Mouse (Mus musculus) cerebellum, adult 2 months (tissue): ENCODE results near the gene Armcx6.

Experiments
- CTCF ChIP-seq: fragments of 200-500 bp; IDR thresholded peaks from 2 replicates; pipeline ENCODE4 v1.5.1; 2011; ENCODE audit warnings: low read depth, mild to moderate bottlenecking, control low read depth, low read length, moderate library complexity, borderline replicate concordance; ENCODE audit not compliant: insufficient read depth
- POLR2A ChIP-seq: fragments of 200-500 bp; IDR thresholded peaks from 2 replicates; pipeline ENCODE4 v1.6.1; 2011; ENCODE audit warnings: low read length, control low read depth, borderline replicate concordance; ENCODE audit not compliant: insufficient read depth

DNA sequence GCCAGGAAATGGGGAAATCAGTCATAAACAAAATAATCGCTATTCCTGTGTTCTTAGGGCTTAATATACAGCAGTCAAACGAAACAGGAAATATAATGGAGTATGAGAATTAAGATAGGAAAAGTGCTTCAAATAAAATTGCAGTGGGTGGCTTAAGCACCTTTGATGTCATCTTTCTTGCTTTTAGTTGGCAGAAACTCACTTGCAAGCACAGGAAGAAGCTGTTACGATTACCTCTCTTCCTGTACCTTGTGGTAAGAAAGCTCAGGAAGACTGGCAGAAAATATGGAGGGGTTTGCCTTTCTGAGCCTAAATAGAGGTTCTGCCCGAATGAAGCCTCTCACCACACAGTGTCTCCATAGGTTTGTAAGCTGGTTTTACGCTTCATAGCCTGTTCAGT is 9.4 kb downstream of the Armcx6 start:
- TF ChIP-seq POLR2A (no peak), CTCF (no peak)
